Comparison of ENCODE assay signal across 20 mouse cellular contexts in the genomic region with DNA sequence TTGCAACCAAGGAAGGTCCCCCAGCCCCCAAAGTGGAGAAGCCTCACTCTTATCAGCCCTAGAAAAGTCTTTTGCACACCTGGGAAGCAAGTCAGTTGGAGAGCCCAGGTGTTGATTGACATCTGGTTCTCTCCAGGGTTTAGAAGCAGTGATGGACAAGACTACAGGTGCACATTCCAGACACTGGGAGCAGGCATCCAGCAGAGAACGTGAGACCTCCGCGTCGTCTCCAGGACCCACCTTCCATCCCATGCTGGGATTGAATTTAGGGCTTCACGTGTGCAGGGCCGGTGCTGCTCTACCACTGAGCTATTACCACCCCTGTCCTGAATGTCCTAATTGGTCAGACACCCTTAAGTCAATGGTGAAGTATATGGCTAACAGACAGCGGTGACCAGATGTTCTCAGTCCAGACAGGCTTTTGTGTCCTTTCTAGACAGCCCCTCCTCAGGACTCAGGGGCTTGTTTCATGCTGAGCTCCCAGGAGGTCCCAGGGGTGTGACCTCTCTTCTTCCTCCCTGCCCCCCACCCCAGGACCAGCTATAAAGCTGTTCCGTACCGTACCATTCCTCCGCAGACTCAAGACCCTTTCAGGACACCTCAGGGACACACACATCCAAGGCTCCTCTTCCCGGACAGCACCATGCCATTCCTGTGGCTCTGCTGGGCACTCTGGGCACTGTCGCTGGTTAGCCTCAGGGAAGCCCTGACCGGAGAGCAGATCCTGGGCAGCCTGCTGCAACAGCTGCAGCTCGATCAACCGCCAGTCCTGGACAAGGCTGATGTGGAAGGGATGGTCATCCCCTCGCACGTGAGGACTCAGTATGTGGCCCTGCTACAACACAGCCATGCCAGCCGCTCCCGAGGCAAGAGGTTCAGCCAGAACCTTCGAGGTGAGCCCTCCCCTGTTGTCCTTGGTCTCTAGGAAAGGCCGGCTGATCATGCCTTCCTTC. TPM values are rescaled to one million over a fixed set of nuclear protein-coding genes. Genes with fewer than 3 reads are reported as not detected.
DNase-seq lines count a peak whose midpoint lies in the region; ATAC-seq and TF ChIP-seq lines count a peak whose summit lies in the region.
"Had no signal": no experiment of that assay in that cellular context is flagged by ENCODE, and none has a peak within 500 bp of the region (broad histone marks: within the 10 kb centered on the region; RNA-seq: fewer than 3 reads in every experiment).

Gene Lefty1, plus strand, starts transcription at position 556 of the 953 bp plus-strand sequence.

- H3K9ac ChIP-seq in liver, embryonic 12.5 days = no peak within 1 kb of the TSS
- H3K9ac ChIP-seq in kidney, embryonic 14.5 days (ENCODE audit: low read depth, low read length) = no peak within 1 kb of the TSS
- H3K9ac ChIP-seq: forebrain, embryonic 15.5 days; neural tube, embryonic 13.5 days had no signal

- 32% methylated on average over 21 of the region's 21 CpGs for WGBS in liver, embryonic 12.5 days (ENCODE audit: insufficient replicate concordance)
- 9% methylated on average over 21 of the region's 21 CpGs for WGBS in kidney, embryonic 14.5 days

- no peak for ATAC-seq in liver, embryonic 12.5 days
- ATAC-seq in kidney, embryonic 14.5 days (ENCODE audit: low FRiP score, low TSS enrichment) = no peak
- ATAC-seq: forebrain, embryonic 15.5 days; intestine, embryonic 15.5 days had no signal

- peaks cover 3% of the 10 kb centered on the region for H3K27me3 ChIP-seq in C2C12 (ENCODE audit: control insufficient read depth, insufficient read depth, insufficient read length)
- H3K27me3 ChIP-seq in liver, embryonic 12.5 days (replicated peaks) = peaks cover 49% of the 10 kb centered on the region
- peaks cover 39% of the 10 kb centered on the region for H3K27me3 ChIP-seq in kidney, embryonic 14.5 days (ENCODE audit: control insufficient read depth, insufficient read depth, low read length)

- TF ChIP-seq CTCF in C2C12 (IDR thresholded peaks at IDR 0.05; ENCODE audit: control insufficient read depth, insufficient read depth, insufficient read length) = no peak

- DNase-seq in adrenal gland, adult 8-10 months = no peak
- no peak for DNase-seq in adrenal gland, postnatal 36 days
- DNase-seq in layer of hippocampus, postnatal 25 days (ENCODE audit: extremely low spot score in 1 of 2, low spot score in 1 of 2) = no peak
- DNase-seq in layer of hippocampus, adult 11-12 months (ENCODE audit: low spot score) = no peak
- no peak for DNase-seq in cerebellum, adult 9-10 months
- DNase-seq: cerebellum, adult 11 months; layer of hippocampus, adult 9-11 months; lung, postnatal 14 days; right cerebral cortex, postnatal 4 days; thymus, adult 18-20 months had no signal

- no peak within 1 kb of the TSS for H3K27ac ChIP-seq in liver, embryonic 12.5 days
- H3K27ac ChIP-seq in kidney, embryonic 14.5 days (ENCODE audit: low read depth, low read length) = no peak within 1 kb of the TSS
- H3K27ac ChIP-seq: forebrain, embryonic 15.5 days; intestine, embryonic 15.5 days; kidney, postnatal 0 days; neural tube, embryonic 13.5 days had no signal

- H3K4me1 ChIP-seq in liver, embryonic 12.5 days = peaks cover 46% of the 10 kb centered on the region
- H3K4me1 ChIP-seq in kidney, embryonic 14.5 days (ENCODE audit: control insufficient read depth, insufficient read depth, low read length) = no peaks in the 10 kb centered on the region
- H3K4me1 ChIP-seq: forebrain, embryonic 15.5 days; intestine, embryonic 15.5 days had no signal

- peak within 1 kb of the TSS; percentile 80 for H3K4me2 ChIP-seq in liver, embryonic 12.5 days
- no peak within 1 kb of the TSS for H3K4me2 ChIP-seq in kidney, embryonic 14.5 days (replicated peaks; ENCODE audit: low read depth, low read length)

- H3K79me2 ChIP-seq in C2C12 (ENCODE audit: control insufficient read depth, insufficient read depth) = no peaks in the 10 kb centered on the region

- no peak within 1 kb of the TSS for H3ac ChIP-seq in C2C12 (ENCODE audit: control insufficient read depth, insufficient read length, low read depth)

- no peaks in the 10 kb centered on the region for H3K9me3 ChIP-seq in liver, embryonic 12.5 days (replicated peaks)
- H3K9me3 ChIP-seq in kidney, embryonic 14.5 days (ENCODE audit: control insufficient read depth, low read length) = no peaks in the 10 kb centered on the region
- H3K9me3 ChIP-seq: forebrain, embryonic 15.5 days; hindbrain, embryonic 10.5 days; intestine, embryonic 15.5 days; megakaryocyte, embryonic 14.5 days; neural tube, embryonic 13.5 days had no signal

- H3K4me3 ChIP-seq in C2C12 (ENCODE audit: insufficient read depth, poor library complexity, severe bottlenecking) = no peak within 1 kb of the TSS
- peak within 1 kb of the TSS; percentile 56; the same call in 1 of the 2 replicates for H3K4me3 ChIP-seq in liver, embryonic 12.5 days
- H3K4me3 ChIP-seq in kidney, embryonic 14.5 days (ENCODE audit: low read length) = no peak within 1 kb of the TSS
- H3K4me3 ChIP-seq: forebrain, embryonic 15.5 days; hindbrain, embryonic 10.5 days; megakaryocyte, embryonic 14.5 days; neural tube, embryonic 13.5 days had no signal

- H3K36me3 ChIP-seq in C2C12 (ENCODE audit: control insufficient read depth, insufficient read depth) = no peaks in the 10 kb centered on the region
- no peaks in the 10 kb centered on the region for H3K36me3 ChIP-seq in liver, embryonic 12.5 days
- no peaks in the 10 kb centered on the region for H3K36me3 ChIP-seq in kidney, embryonic 14.5 days (ENCODE audit: control insufficient read depth, insufficient read depth, low read length)
- H3K36me3 ChIP-seq: forebrain, embryonic 15.5 days; hindbrain, embryonic 10.5 days; intestine, embryonic 15.5 days; neural tube, embryonic 13.5 days had no signal

- H3K79me3 ChIP-seq in C2C12 (ENCODE audit: low read depth) = no peaks in the 10 kb centered on the region

TF ChIP-seq in C2C12, 6 proteins besides CTCF, POLR2A, EP300 and RAD21:
- TF ChIP-seq MYOG (IDR thresholded peaks at IDR 0.05; ENCODE audit: control insufficient read depth, extremely low read depth, insufficient read length) = no peak
- TF ChIP-seq MYOD1 (IDR thresholded peaks at IDR 0.05; ENCODE audit: control insufficient read depth, insufficient read length, low read depth) = peak; percentile 8

RNA-seq across cellular contexts. Expression of gene Lefty1, which starts in this region (rescaled TPM):
- 10 to 100 TPM in 3 of 4 experiments, 1 to 10 TPM in 1; 5.8 to 22.3 (median 14.0) TPM for total RNA-seq in adrenal gland, adult 8-10 months (2022)
- 1 to 10 TPM; 3.4 to 9.0 TPM for total RNA-seq in adrenal gland, postnatal 36 days (2021)
- total RNA-seq in layer of hippocampus, postnatal 25 days (2021) = 10 to 100 TPM; 11.2 to 12.4 TPM
- polyA plus RNA-seq in C2C12 (2012; fragmentation: generic; extraction: Trizol) = 2.1 TPM
- polyA plus RNA-seq in liver, embryonic 12.5 days (2016; fragmentation: Nextera tagmentation; extraction: Ambion mirVana) = 4.7 and 7.1 TPM in 2 replicates
- polyA plus RNA-seq in kidney, embryonic 14.5 days (2014; fragmentation: Nextera tagmentation; extraction: Ambion mirVana) = 0.51 and 0.54 TPM in 2 replicates
- total RNA-seq: CH12.LX had no signal
